ENCODE assay signal across 17 mouse cellular contexts in the genomic region with DNA sequence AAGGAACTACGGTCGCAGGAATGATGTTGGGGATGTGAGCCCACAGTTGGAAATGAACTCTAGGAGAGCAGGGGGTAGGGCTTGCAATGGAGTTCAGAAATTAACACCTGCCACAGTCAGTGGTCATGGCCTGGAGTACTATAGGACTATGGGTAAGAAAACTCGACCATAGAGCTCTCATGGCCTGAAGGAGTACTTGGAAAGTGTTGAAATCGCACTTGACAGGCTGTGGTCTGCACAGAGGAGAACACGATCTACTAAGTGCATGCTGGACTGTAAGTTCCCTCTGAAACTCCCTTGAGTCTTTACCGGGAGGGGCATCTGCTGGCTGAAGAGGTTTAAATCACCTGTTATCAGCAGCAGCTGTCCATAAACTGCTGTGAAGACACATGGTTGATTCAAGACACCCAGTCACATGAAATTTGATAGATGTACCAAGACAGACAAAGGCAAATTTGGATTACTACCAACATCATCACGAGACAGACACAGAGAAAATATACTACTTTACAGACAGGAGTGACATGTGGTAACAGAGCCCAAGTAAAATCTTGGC.
"Had no signal": no experiment of that assay in that cellular context is flagged by ENCODE, and none has a peak within 500 bp of the region (broad histone marks: within the 10 kb centered on the region; RNA-seq: fewer than 3 reads in every experiment).

No protein-coding gene starts in this region.

- DNase-seq: kidney, adult 11 months; kidney, adult 8-10 months; kidney, postnatal 14 days; kidney, postnatal 4 days; liver; thymus, adult 2 months; thymus, postnatal 14 days; thymus, postnatal 4 days had no signal

- H3K4me2 ChIP-seq: intestine, embryonic 15.5 days; limb, embryonic 13.5 days; liver, embryonic 12.5 days; liver, embryonic 15.5 days; lung, embryonic 15.5 days; midbrain, embryonic 12.5 days; midbrain, embryonic 15.5 days had no signal

- H3K27ac ChIP-seq: intestine, embryonic 15.5 days; limb, embryonic 10.5 days; limb, embryonic 13.5 days; liver, embryonic 12.5 days; liver, embryonic 15.5 days; lung, embryonic 15.5 days; midbrain, embryonic 12.5 days; midbrain, embryonic 15.5 days; stomach, postnatal 0 days had no signal

- H3K4me1 ChIP-seq: intestine, embryonic 15.5 days; liver, embryonic 12.5 days; liver, embryonic 15.5 days; midbrain, embryonic 15.5 days had no signal

- H3K9me3 ChIP-seq: intestine, embryonic 15.5 days; limb, embryonic 10.5 days; limb, embryonic 13.5 days; liver, embryonic 12.5 days; liver, embryonic 15.5 days; lung, embryonic 15.5 days; midbrain, embryonic 12.5 days; midbrain, embryonic 15.5 days had no signal

- H3K9ac ChIP-seq: intestine, embryonic 15.5 days; limb, embryonic 13.5 days; liver, embryonic 12.5 days; liver, embryonic 15.5 days; lung, embryonic 15.5 days; midbrain, embryonic 12.5 days; midbrain, embryonic 15.5 days had no signal

- ATAC-seq: intestine, embryonic 15.5 days; liver, embryonic 12.5 days; midbrain, embryonic 15.5 days had no signal

- H3K36me3 ChIP-seq: intestine, embryonic 15.5 days; limb, embryonic 10.5 days; limb, embryonic 13.5 days; liver, embryonic 12.5 days; liver, embryonic 15.5 days; lung, embryonic 15.5 days; midbrain, embryonic 12.5 days; midbrain, embryonic 15.5 days had no signal

- H3K4me3 ChIP-seq: intestine, embryonic 15.5 days; limb, embryonic 10.5 days; limb, embryonic 13.5 days; liver, embryonic 12.5 days; liver, embryonic 15.5 days; lung, embryonic 15.5 days; midbrain, embryonic 12.5 days; midbrain, embryonic 15.5 days had no signal

- H3K27me3 ChIP-seq: intestine, embryonic 15.5 days; liver, embryonic 12.5 days; liver, embryonic 15.5 days; lung, embryonic 15.5 days; midbrain, embryonic 15.5 days had no signal
